Mouse (Mus musculus) midbrain, embryonic 12.5 days (tissue): ENCODE data around the gene Rhbdd3. TPM values are rescaled to one million over a fixed set of nuclear protein-coding genes. Genes with fewer than 3 reads are reported as not detected.

Experiments used
- ATAC-seq: fragments of 200-750 bp; cut with Nextera tagmentation; 2 replicates; pipeline ENCODE4 v1.8.0; 2017; ENCODE audit warnings: low read depth, moderate TSS enrichment, moderate library complexity; ENCODE audit not compliant: low FRiP score
- H3K27ac ChIP-seq: fragments of 300-500 bp; sonication (generic); replicated peaks from 2 replicates; pipeline ENCODE4 v1.5.1; 2016; ENCODE audit warnings: mild to moderate bottlenecking
- H3K27me3 ChIP-seq: fragments of 300-500 bp; sonication (generic); 2 replicates; pipeline ENCODE4 v1.6.1; 2016; ENCODE audit warnings: mild to moderate bottlenecking
- H3K36me3 ChIP-seq: fragments of 300-500 bp; sonication (generic); 2 replicates; pipeline ENCODE4 v1.6.1; 2016
- H3K4me1 ChIP-seq: fragments of 300-500 bp; sonication (generic); 2 replicates; pipeline ENCODE4 v1.6.1; 2016
- H3K4me2 ChIP-seq: fragments of 300-500 bp; sonication (generic); replicated peaks from 2 replicates; pipeline ENCODE4 v1.6.1; 2016; ENCODE audit warnings: mild to moderate bottlenecking, moderate library complexity
- H3K4me3 ChIP-seq: fragments of 300-500 bp; sonication (generic); 2 replicates; pipeline ENCODE4 v1.5.1; 2016; ENCODE audit warnings: mild to moderate bottlenecking
- H3K9ac ChIP-seq: fragments of 300-500 bp; sonication (generic); replicated peaks from 2 replicates; pipeline ENCODE4 v1.6.1; 2016; ENCODE audit warnings: mild to moderate bottlenecking, moderate library complexity
- H3K9me3 ChIP-seq: fragments of 300-500 bp; sonication (generic); 2 replicates; pipeline ENCODE4 v1.6.1; 2016; ENCODE audit warnings: mild to moderate bottlenecking
- WGBS: fragments of 180-500 bp; shearing (Covaris S2); methylation state at CpG from one replicate; pipeline ENCODE4 v1.1.7; 2016; 5-methylcytosine and 5-hydroxymethylcytosine counted together
- polyA plus RNA-seq: library from polyadenylated mRNA; unstranded; fragments of >200 nt; fragmentation: Nextera tagmentation; extraction: Ambion mirVana; gene quantifications from 2 replicates; pipeline ENCODE4 v1.2.1, GENCODE M21; 2016

Rhbdd3 gene
- polyA plus RNA-seq, 1 experiment from 2014 or later, result 30.3 TPM

DNA sequence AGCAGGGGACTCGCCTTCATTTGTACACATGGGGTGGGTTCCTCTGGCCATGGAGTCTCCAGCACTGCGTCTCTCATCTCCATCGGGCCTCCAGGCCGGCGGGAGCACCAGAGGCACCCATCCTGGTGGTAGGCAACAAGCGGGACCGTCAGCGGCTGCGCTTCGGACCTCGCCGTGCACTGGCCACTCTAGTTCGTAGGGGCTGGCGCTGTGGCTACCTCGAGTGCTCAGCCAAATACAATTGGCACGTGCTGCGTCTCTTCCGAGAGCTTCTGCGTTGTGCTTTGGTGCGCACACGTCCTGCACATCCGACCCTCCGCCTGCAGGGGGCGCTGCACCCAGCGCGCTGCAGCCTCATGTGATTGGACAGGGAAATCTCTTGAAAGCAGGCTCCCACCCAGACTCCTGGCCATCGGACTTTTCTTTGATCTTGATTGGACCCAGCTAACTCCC is 39.0 kb upstream of the Rhbdd3 start:
- Histone ChIP-seq H3K4me2 (no peak overlapping the region), H3K9ac (no peak overlapping the region), H3K36me3 (no peaks in the 10 kb centered on the region), H3K27me3 (peaks cover 95% of the 10 kb centered on the region), H3K4me1 (peaks cover 69% of the 10 kb centered on the region), H3K9me3 (no peaks in the 10 kb centered on the region), H3K27ac (no peak overlapping the region), H3K4me3 (no peak overlapping the region)
- WGBS, result 10% methylated on average over 27 of the region's 27 CpGs
- ATAC-seq, result no peak

DNA sequence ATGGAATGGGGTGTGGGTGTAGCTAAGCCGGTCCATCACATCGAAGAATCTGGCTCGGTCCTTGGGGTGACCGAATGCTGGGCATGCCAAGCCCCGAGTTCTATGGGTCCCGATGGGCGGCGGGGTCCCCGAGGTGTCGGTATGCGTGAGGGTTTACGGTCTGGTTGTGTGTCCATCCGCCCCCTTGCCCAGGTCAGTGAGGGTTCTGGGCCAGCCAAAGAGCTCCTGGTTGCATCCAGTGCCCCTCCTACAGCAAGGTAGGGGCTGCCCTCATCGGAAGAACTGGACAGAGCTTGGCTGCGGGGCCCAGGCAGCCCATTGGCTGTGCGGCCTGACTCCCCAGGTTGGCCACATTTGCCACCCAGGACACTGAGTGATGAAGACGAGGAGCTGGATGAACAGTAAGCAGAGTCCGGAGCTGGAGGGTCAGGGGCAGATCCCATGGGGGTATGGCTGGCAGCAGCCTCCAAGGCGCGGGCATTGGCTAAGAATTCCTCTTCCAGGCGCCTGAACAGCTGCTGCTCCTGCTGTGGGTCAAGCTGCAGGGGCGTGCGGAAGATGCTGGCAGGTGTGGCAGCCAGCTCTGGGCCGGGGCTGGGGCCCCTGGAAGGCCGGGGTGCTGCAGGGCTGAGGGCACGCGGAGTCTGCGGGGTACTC is 37.8 kb upstream of the Rhbdd3 start:
- H3K27ac ChIP-seq, result no peak overlapping the region
- 61% methylated on average over 22 of the region's 28 CpGs for whole genome bisulfite sequencing
- H3K9ac ChIP-seq, result peak overlapping the region; percentile 32
- no peak for ATAC-seq
- peaks cover 67% of the 10 kb centered on the region for H3K4me1 ChIP-seq
- peak overlapping the region; percentile 38 for H3K4me3 ChIP-seq
- H3K4me2 ChIP-seq, result peak overlapping the region; percentile 57
- no peaks in the 10 kb centered on the region for H3K9me3 ChIP-seq
- H3K36me3 ChIP-seq, result no peaks in the 10 kb centered on the region
- H3K27me3 ChIP-seq, result peaks cover 91% of the 10 kb centered on the region

DNA sequence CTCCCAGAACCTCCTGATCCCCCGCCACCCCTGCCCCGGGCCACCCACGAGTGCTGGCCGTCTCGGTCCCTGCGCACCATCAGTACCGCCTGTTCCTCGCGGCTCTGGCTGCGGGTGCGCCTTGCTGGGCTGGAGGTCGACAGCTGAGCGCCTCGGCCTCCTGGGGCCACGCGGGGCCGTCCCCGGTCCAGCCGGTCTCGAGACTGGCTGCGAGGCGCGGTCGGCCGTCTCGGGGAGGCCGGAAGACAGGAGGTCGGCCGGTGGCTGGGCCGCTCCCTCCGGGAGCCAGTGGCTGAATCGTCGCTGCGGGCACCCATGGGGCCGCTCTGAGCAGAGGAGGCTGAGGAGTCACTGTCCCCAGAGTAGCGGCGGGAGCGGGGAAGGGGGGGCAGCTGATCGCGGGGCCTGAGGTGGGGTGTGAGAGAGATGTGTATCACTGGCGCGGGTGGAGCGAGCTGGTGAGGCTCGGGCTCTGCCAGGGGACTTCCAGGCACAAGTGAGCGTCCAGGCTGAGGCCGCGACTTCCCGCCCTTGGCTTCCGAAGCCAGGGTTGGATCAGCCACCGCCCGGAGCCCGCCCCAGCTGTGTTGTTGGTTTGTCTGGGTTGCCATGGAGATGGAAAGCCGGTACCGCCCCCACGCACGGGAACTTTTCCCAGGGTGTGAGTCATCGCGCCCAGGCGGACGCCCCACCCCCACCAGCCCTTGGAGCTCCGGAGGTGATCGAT is 37.1 kb upstream of the Rhbdd3 start:
- Histone ChIP-seq H3K9me3 (no peaks in the 10 kb centered on the region), H3K27me3 (peaks cover 84% of the 10 kb centered on the region), H3K4me3 (peak overlapping the region; percentile 38), H3K4me2 (peak overlapping the region; percentile 57), H3K4me1 (peaks cover 61% of the 10 kb centered on the region), H3K9ac (peak overlapping the region; percentile 32), H3K27ac (no peak overlapping the region), H3K36me3 (no peaks in the 10 kb centered on the region)
- peak; percentile 14; the same call in 1 of the 2 replicates for ATAC-seq
- 1% methylated on average over 55 of the region's 62 CpGs for WGBS

DNA sequence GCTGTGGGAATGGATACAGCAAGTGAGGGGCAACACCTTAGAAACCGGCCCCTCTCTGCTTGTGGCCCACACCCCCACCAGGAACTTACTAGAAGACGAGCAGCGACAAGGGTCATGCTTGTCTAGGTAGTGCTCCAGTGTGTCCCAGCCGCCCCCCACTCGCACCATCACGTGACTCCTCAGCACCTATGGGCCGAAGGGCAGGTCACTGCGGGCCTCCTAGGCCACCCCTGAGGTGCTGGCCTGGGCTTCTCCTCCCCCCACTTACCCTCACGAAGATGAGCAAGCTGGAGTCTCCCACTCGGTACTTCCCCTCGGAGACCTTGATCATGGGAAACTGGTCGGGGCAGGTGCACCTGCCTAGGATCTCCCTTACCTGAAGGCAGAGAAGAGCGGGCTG is 36.4 kb upstream of the Rhbdd3 start:
- Histone ChIP-seq H3K36me3 (no peaks in the 10 kb centered on the region), H3K4me1 (peaks cover 53% of the 10 kb centered on the region), H3K4me2 (peak overlapping the region; percentile 57), H3K9me3 (no peaks in the 10 kb centered on the region), H3K9ac (peak overlapping the region; percentile 32; the same call in 1 of the 2 replicates), H3K27me3 (peaks cover 77% of the 10 kb centered on the region), H3K27ac (no peak overlapping the region), H3K4me3 (peak overlapping the region; percentile 38)
- 14% methylated on average over 13 of the region's 13 CpGs for WGBS
- no peak for ATAC-seq

DNA sequence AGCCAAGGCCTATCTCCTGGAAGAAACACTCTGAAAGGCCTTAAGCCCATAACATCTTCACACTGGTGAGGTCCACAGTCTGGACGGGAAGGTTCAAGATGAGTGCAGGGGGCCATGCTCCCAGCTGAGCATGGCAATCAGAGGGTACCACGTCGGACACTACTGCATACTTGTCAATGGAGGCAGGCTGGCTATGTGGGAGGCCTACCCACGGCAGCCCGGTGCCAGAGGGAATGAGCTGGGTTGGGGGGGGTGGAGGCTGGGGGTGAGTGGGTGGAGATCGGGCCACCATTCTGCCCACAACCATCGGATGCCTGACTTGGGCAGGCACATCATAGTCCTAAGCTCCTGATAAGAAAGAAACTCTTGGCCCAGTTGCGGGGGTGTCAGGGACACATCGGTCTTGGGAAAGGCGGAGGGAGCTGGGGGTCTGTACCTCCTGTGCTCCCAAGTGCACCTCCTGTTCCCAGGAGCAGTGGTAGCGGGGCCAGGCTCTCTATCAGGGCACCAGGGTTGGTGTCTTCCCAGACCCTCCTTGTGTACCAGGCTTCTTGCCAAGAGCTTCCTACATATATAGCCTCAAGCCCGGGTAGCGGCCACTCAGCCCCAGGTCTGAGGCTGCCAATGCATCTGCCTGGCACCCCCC is 35.7 kb upstream of the Rhbdd3 start:
- Histone ChIP-seq H3K4me1 (peaks cover 46% of the 10 kb centered on the region), H3K36me3 (peaks cover 3% of the 10 kb centered on the region), H3K9me3 (no peaks in the 10 kb centered on the region), H3K27ac (no peak overlapping the region), H3K27me3 (peaks cover 70% of the 10 kb centered on the region), H3K4me3 (no peak overlapping the region), H3K9ac (no peak overlapping the region), H3K4me2 (0 out of 2 replicates have a peak overlapping the region, but pooled peaks have one; percentile 57)
- ATAC-seq, result no peak
- WGBS, result 62% methylated on average over 13 of the region's 13 CpGs

DNA sequence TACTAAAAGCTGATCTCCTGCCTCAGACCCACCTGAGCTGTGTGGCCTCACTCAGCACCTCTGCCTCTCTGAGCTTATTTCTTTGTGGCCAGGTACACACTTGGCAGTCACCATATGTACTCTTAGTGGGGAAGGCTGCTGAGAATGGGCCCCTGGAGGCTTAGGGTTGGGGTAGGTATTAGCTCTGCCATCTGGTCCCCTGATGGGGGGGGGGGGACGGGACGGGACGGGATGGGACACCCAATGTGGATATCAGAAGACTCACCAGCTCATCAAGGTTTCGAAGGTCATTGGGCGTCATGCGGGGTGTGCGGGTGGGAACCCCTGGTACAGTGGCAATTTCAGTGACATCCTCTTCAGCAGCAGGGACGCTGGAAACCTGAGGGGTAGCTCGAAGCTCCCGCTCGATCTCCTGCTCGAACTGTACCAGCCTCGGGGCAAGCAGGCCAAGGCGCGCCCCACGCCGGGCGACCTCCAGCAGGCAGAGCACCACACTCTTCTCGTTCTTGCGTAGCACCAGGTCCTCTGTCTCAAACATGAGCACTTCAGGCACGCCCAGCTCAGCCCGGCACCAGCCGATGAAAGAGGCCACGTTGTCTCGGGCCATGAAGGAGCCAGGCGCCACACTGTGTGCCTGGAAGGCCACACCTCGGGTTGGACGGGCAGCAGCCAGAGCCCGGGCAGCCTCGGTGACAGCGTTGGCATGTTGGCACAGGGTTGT is 35.0 kb upstream of the Rhbdd3 start:
- H3K27me3 ChIP-seq, result peaks cover 63% of the 10 kb centered on the region
- peak overlapping the region; percentile 86 for H3K4me2 ChIP-seq
- no peak overlapping the region for H3K27ac ChIP-seq
- H3K36me3 ChIP-seq, result peaks cover 10% of the 10 kb centered on the region
- H3K4me1 ChIP-seq, result peaks cover 42% of the 10 kb centered on the region
- H3K4me3 ChIP-seq, result peak overlapping the region; percentile 69
- H3K9me3 ChIP-seq, result no peaks in the 10 kb centered on the region
- 52% methylated on average over 31 of the region's 31 CpGs for WGBS
- H3K9ac ChIP-seq, result 0 out of 2 replicates have a peak overlapping the region, but pooled peaks have one; percentile 11
- ATAC-seq, result no peak

DNA sequence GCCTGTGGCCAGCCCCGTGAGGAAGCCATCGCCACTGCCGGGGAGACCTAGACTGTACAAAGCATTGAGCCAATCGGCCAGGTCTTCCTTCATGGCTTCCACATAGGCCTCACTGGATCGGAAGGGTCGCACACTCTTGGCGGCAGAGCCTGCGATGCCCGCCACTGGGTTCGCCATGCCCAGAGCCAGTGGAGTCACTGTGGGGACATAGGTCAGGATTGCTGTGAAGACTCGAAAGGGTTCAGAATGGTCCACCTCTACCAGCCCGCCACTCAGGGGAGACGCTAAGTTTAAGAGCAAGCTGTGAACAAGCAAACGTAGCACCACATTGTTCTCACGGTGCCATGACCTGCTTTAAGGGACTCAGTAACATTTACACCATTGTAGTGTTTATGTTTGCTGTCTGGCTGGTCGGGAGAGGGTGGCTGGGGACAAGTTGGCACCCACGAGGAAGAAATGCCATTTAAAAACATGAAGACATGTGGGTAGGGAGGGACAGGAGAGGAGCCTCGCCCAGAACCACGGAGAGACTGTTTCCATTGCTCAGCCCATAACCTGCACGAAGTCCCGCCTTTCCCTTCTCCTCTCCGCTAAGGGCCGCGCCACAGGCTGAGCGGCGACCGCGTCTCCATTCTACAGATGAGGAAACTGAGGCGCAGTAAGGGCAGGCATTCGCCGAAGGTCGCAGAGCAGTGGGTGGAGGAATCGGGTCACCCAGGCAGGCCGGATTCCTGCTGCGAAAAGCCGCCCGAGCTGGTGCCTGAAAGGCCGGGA is 34.3 kb upstream of the Rhbdd3 start:
- H3K4me3 ChIP-seq, result peak overlapping the region; percentile 69
- WGBS, result 18% methylated on average over 38 of the region's 38 CpGs

DNA sequence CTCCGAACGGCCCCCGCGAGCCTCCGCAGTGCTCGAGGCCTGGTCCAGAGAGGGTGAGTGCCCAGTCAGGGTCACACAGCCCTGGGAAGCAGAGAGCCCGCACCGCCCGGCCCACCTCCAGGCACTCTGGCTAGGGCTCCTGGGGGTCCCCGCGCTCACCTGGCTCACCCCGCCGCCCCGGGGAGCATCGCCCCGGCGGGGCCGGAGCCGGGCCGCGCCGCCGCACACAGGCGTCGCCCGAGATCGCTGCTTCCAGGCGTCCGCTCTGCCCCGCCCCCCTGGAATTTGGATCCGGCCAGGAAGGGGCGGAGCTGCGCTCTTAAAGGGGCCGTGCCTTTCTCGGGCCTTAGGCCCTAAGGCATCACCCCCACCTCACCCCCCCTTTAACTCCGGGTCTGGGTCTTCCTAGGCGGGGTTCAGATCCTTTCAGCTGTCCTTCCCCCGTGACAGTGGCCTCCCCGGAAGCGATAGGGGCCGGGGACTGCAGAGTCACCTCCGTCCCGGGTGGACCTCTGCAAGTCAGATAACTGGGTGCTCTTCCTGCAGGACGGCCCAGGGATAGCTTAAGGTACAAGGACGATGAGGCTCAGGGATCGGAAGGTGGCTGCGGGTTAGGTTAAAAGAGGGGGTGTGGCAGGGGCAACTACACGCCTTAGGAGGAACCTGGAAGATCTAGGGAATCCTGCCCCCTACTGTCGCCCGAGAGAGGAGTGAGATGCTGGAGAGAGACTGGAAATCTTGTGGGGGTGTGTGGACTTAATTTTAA is 33.5 kb upstream of the Rhbdd3 start, which contains the start of gene Gas2l1:
TSS of gene Gas2l1 (minus strand) at position 272 of the 766 bp plus-strand sequence.
- Histone ChIP-seq H3K9ac (peak within 1 kb of the TSS; percentile 73), H3K4me1 (peaks cover 42% of the 10 kb centered on the region), H3K4me2 (peak within 1 kb of the TSS; percentile 86), H3K27ac (peak within 1 kb of the TSS; percentile 30; the same call in 1 of the 2 replicates), H3K9me3 (no peaks in the 10 kb centered on the region), H3K27me3 (peaks cover 48% of the 10 kb centered on the region), H3K4me3 (peak within 1 kb of the TSS; percentile 69), H3K36me3 (peaks cover 24% of the 10 kb centered on the region)
- WGBS, result under 1% methylated on average over 49 of the region's 50 CpGs
- ATAC-seq, result peak; percentile 83

More for the DNA sequence above, 34.3 kb upstream of the Rhbdd3 start:
- Histone ChIP-seq H3K9me3 (no peaks in the 10 kb centered on the region), H3K4me2 (peak overlapping the region; percentile 86), H3K9ac (peak overlapping the region; percentile 73), H3K27ac (no peak overlapping the region), H3K36me3 (peaks cover 18% of the 10 kb centered on the region), H3K4me1 (peaks cover 42% of the 10 kb centered on the region), H3K27me3 (peaks cover 55% of the 10 kb centered on the region)
- ATAC-seq, result peak; percentile 2; the same call in 1 of the 2 replicates

DNA sequence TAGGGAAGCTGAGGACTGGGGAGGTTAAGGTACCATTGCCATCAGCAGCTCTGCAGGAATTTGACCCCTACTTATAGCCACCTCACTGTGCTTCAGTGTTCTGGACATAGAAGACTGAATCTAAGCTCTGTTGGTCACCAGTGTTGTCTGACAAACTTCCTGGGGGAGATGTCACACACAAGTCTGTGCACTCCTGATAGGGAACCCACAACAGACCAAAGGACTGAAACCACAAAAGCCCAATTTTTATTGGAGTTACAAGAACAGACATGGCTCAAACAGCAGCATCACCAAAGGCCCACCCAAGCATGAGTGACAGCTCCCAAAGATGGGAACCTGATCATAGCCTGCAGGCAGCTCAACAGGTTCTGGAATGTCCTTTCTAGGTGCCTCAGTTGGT is 31.7 kb upstream of the Rhbdd3 start:
- Histone ChIP-seq H3K4me3 (no peak overlapping the region), H3K36me3 (peaks cover 42% of the 10 kb centered on the region), H3K27ac (no peak overlapping the region; the same call in 1 of the 2 replicates), H3K9me3 (no peaks in the 10 kb centered on the region), H3K4me2 (no peak overlapping the region), H3K4me1 (peaks cover 28% of the 10 kb centered on the region), H3K9ac (no peak overlapping the region), H3K27me3 (peaks cover 30% of the 10 kb centered on the region)
- ATAC-seq, result no peak

DNA sequence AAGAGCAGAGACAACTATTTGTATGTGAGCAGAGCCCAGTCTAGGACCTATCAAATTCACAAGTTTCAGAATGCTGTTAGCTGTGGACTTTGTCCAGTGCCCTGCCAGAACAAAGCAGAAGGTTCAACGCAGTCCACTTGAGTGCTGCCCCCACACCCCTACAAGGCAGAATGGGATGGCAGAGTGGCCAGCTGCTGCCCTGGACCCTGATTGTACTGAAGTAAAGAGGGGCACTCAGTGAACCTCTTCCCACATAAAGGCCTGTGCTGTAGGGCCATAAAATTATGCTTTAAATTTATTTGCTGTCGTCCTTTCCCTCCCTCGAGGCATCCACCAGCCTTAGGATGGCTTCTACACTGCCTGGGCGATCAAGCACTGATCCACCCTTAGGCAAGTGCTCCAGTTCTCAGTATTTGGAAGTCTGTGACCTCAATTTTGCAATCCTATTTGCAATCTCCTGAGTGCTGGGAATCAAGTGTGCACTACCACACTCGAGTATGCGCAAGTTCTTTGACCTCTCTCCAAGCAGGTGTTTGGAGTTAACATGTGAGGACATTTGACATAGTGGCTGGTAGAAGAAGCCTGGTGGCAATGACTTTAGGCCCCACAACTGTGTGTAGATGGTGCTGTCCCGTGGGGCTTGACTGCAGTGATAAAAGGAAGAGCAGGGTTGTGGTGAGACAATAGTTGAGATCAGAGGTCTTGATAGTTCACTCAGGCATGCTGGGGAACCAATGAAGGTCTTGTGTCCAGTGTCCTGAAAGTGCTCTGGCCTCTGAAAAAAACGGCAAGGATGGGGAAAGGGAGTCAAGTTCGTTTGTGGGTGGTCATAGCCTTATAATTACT is 30.4 kb upstream of the Rhbdd3 start:
- Histone ChIP-seq H3K4me2 (no peak overlapping the region), H3K27me3 (peaks cover 17% of the 10 kb centered on the region), H3K9ac (no peak overlapping the region), H3K9me3 (no peaks in the 10 kb centered on the region), H3K27ac (no peak overlapping the region), H3K4me3 (no peak overlapping the region), H3K36me3 (peaks cover 55% of the 10 kb centered on the region), H3K4me1 (peaks cover 15% of the 10 kb centered on the region)
- WGBS, result 86% methylated on average over 9 of the region's 9 CpGs
- no peak for ATAC-seq
